Mouse (Mus musculus) thymus, postnatal 14 days (tissue): ENCODE data around the gene Ccdc69.
"Not testable (repeated sequence)": the region's sequence is repeated elsewhere in the genome, so short reads cannot be mapped to it uniquely, and the experiment has no call there.

ENCODE experiments used
- DNase-seq: peaks from one replicate; pipeline ENCODE4 v3.0.0; 2021

Ccdc69 gene

DNA sequence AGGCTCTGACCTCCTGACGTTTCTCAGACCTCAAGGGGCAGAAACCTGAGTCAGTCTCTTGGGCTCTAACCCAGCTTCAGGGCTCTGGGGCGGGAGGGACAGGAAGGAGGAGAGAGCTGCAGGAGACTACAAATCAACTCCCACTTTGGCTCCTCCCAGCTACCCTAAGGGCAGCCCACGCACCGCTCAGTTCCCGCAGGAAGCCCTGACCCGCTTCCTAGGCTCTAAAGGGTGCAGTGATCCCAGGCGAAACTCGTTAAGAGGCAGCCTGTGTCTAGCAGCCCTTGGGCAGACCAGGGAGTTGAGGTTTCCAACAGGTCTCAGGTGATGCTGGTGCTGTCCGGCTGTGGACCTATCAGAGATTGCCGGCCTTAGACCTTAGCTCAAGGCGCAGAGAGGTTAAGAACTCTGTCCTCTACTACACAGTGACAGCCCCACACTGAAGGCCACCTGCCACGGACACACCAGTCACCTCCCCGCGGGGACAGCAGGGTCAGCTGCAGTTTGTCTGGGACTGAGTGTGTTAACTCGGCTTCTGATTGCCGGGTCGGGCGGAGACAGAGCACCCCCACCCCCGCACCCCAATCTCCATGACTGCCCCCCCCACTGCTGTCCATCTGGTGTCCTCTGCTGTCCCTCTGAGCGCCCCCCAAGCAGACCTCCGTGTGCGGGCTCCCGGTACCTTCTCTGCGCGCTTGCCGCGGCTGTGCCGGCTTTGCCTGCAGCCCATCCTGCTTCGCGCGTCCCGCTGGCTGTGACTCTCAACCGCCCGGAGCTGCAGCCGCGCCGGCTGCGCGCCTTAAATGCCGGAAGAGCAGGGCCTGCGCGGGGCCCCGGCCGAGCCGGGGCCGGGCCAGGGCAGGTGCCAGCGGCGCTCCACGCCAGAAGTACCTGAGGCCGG is at the start of gene Ccdc69:
Gene Ccdc69 (minus strand): TSS at position 801 of the 901 bp plus-strand sequence.
- peak; percentile 83 for DNase-seq

GRCm38 (mm10) chr11:55126663-55127062 is 48.7 kb upstream of the Ccdc69 start:
- DNase-seq: no peak

DNA sequence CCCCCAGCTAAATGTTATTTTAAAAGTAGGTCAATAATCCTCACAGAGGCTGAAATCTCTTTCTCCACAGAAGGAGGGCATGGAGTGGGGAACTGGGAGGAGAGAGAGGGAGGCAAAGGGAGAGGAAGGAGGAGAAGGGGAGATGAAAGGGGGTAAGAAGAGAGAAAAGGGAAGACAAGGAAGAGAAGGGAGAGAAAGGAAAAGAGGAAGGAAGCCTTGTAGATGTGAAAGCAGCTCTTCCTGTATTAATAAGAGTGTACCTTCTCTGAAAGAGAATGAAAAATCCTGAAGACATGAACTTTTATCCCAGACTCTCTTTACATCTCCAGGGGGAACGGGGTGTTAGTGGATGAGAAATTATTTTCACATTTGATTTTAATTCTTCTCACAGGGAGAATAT is 43.5 kb upstream of the Ccdc69 start:
- no peak for DNase-seq

DNA sequence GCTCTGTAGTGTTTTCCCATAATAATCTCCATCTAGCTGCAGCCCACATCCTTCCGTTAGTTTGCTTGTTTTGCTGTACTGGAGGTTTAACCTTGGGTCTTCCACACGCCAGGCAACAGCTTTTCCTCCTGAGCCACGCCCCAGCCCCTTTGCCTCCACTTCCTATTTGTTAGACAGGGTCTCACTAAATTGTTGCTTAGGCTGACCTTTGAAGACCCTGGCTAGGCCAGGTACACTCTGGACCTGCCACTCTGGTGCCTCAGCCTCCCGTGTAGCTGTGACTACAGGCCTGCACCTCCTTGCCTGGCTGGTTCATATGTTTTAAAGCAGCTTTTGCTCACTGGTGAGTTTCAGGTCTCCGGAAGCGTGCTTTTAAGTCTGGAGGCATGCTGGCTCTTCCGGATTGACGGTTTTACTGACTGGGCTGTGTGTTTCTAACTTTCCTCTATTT is 42.9 kb upstream of the Ccdc69 start:
- DNase-seq: peak; percentile 81

GRCm38 (mm10) chr11:55120279-55120678 is 42.3 kb upstream of the Ccdc69 start:
- no peak for DNase-seq

- no peak for DNase-seq
These were observed 39.1 kb upstream of the Ccdc69 start for GRCm38 (mm10) chr11:55117031-55117430.

DNA sequence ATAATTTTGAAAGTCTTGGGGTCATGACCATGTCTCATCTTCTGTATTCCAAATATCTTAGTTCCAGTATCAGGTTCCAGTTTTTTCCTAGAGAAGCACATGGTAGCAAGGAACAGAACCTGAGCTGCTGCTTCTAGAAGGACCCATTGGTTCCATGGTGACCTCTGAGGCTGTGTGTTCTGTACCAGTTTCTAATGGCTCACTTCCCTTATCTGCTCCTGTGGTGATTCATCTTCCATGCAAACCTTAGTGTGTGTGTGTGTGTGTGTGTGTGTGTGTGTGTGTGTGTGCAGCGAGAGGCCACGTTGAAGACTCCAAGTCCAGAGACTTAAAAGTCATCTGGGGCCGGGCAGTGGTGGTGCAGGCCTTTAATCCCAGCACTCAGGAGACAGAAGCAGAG is 38.1 kb upstream of the Ccdc69 start:
- DNase-seq: no peak

DNA sequence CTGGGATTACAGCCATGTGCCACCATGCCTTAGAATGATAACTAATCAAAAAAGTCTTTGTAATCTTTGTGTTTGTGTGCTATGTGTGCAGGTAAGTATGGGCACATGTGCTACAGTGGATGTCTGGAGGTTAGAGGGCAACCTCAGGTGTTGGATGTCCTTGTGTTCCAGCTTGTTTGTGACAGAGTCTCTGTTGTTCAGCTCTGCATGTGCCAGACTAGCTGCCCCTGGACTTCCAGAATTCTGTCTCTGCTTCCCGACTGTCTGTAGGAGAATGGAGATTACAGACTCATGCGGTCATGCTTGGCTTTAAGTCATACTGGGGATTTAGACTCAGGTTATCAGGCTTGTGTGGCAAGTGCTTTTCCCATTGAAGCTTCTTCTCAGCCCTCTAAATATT is 36.4 kb upstream of the Ccdc69 start:
- DNase-seq: no peak

GRCm38 (mm10) chr11:55113861-55114250 is 35.9 kb upstream of the Ccdc69 start:
- DNase-seq: not testable (repeated sequence)

DNA sequence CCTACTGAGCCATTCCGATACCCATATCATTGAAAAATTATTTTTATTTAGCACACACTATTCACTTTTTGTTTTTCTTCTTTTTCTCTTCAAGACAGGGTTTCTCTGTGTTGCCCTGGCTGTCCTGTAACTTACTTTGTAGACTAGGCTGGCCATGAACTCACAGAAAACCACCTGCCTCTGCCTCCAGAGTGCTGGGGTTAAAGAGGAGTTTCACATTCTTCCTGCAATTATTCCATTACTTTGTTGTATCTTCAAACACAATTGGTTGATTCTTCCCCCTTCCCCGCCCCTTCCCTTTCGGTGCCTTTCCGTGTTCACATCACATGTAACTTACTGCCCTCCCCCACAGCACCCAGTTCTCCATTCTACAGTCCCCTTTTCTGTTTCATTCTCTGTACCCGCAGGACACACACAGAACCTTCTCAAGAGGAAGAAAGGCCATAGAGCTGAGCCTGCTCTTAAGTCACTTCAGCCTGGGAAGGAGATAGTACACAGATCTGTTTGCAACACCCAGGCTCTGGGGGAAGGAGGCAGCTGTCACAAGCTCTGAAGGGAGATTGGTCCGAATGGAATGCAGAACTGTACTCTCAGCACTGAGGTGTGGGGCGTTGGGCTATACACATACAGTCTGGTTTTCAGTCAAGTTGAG is 35.4 kb upstream of the Ccdc69 start:
- peak; percentile 53 for DNase-seq

- DNase-seq: no peak
These were observed 32.7 kb upstream of the Ccdc69 start for GRCm38 (mm10) chr11:55110566-55111169.

DNA sequence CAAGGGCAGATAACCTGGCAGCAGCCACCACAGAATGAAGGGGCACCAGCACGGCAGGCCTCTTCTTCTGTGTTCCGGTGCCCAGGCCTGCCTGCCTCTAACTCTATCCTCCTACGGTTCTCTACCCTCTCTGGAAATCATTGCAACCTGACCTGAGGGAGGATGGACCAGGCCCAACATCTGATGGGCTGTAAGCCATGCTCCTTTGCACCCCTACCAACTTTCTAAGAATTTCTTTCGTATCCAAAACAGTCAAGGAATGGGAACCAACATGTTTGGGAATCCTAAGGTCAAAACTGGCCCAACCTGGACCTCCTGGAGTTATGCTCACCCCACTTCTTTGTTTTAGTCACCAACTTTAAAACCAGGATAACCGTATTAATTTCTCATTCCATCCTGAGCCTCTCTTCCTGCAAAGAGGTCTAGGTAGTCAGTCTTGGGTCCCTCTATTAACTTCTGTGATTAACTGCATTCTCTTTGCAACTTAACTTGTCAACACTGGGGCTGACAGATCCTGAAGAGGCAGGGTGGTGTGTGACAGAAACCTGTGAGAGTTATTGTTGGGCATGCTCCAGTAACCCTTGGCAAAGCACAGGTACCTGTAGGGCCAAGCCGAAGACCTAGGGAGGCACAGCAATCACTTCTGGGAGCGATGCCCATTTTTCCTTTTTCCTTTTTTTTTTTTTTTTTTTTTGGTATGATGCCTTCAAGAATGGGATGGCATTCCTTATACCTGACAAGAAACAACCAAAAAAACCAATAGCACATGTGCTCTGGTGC is 31.8 kb upstream of the Ccdc69 start:
- no peak for DNase-seq

- DNase-seq: no peak
These were observed 28.7 kb upstream of the Ccdc69 start for GRCm38 (mm10) chr11:55106636-55107035.

DNA sequence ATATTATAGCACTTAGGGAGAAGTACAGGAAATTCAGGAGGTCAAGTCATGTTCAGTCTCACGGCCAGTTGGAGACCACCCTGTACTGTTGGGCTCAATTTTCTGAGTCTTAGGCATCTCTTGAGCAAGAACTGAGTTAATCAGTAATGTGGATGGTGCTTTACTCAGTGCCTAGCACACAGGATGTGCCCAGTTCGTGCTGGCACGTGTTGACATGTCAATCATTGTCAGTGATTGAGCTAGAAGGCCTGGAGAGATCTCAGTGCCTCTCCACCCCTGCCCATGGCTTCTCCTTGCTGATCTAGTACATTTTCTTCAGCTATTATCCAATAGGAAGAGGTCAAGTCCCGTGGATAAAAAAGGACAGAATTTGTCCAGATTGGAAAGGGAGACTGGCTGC is 27.5 kb upstream of the Ccdc69 start:
- no peak for DNase-seq

GRCm38 (mm10) chr11:55103229-55103628 is 25.3 kb upstream of the Ccdc69 start:
- DNase-seq: no peak

DNA sequence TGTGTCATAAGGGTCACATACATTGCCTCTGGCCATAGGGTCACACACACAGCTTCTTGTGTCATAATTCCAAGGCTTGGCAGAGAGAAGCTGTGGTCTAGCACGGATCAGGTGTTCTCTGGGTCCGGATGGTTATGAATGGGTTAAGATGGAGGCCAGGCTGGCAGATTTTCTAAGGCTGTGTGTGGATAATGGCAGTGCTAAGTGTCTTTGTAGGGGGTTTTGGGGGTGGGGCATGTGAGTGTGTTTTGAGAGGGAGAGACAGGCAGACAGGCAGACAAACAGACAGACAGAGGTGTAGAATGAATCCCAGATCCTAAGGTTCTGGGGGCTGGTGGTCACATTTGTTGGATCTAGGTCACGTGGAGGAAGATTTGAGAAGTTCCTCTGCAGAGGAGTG is 24.1 kb upstream of the Ccdc69 start:
- no peak for DNase-seq

DNA sequence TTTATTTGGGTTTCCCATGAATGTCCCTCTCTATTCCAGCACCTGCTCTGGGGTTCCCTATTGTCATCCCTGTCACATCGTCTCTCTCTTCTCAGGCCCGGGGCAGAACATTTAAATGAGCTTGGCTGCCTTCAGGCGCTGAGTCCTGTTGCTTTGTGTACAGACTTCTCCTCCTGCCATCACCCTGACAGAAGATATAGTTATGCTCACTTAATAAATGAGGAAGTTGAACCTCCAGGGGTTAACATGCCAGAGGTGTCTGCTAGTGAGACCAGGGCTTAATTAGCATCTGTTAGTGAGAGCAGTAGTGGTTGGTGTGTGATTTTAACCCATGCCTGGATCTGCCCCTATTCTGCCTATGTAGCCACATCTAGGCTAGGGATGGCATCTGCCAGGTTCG is 21.9 kb upstream of the Ccdc69 start:
- DNase-seq: no peak

DNA sequence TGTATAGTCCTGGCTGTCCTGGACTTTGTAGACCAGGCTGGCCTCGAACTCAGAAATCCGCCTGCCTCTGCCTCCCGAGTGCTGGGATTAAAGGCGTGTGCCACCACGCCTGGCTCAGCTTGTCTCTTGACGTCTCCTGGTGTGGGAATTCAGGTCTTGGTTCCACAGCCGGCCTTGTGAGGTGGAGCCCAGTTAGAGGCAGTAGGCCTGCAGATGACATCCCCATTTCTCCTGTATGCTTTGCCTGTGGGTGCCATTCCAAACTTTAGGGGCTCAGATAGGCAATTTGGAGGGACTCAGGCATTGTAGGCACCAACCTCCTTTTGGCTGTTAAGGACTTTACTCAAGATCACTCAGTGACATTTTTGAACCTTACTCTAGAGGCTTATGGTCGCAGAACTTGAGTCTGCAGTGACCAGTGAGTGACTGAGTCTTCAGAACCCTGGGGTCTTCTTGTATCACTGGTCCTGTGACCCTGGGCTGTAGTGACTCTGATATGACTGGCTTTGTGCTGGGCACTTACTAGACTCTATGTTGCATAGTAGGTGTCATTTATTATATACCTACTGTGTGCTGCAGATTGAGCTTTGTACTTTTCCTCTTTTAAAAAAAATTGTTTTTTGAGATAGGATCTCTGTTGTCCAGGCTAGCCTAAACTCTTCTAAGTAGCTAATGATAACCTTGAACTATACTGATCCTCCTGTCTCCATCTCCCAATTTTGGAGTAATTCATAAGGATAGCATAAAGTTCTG is 21.3 kb upstream of the Ccdc69 start:
- DNase-seq: no peak

DNA sequence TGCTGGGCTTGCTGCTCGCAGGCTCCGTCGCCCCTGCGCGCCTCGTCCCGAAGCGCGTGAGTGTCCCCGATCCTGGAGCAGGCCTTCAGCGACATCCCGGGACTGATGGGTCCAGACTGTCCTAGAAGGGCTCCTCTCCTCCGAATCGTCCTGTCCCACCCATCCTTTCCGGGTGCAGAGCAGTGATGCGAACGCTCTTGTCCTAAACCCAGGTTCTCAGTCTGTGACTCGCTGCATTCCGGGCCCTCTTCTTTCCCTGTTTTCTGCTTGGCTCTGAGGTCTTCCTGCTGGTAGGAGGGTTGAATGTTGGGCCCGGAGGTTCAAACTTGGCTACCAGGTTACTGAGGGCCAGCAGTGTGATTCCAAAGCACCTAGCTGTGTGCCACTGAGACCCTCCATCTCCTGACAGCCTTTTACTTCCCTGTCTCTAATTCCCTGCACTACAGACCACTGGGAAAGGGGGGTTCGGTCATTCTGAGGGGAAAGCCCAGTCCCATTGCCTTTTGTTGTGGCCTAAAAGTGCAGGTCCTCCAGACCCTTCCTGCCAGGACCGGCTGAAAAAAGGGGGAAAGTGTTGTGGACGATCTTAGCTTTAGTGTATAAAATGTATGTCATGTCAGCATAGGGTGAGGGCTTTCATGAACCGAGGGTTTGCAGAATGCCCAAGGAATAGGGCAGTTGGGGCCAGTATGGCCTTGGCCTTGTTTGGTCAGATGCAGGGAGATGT is 20.4 kb upstream of the Ccdc69 start:
- no peak for DNase-seq

DNA sequence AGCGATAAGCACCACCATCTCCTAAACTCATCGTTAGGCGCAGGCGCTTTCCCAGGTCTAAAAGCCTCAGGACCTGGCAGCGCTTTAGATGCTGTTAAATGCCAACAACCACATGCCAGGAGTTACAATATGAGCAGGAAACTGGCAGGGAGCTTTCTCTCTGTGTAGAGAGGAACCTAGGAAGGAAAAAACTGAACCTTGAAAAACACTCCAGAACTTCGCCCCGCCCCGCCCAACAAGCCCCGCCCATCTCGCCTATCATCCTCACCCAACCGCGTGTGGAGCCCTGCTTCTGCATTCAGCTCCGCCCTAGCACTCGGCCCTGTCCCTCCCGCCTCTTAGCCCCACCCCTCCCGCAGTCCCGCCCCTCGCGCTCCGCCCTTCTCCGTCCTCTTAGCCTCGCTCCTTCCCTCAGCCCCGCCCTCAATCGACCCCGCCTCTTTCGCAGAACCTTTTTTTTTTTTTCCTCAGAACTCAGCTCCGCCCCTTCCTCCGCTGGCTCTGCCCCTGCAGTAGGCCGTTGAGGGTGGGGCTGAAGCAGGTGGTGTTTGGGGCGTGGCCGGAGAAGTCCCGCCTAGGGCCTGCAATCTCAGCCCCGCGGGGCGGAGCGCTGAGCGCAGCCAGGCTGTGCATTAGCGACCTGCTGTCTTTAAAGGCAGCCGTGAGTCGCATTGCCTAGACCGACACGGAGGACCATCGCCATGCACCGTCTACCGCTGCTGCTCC is 19.7 kb upstream of the Ccdc69 start, which contains the start of gene Gm2a:
Gene Gm2a (plus strand): TSS at position 653 of the 726 bp plus-strand sequence.
- DNase-seq: peak; percentile 97
